Mouse (Mus musculus) kidney, embryonic 16.5 days (tissue): ENCODE results near the gene Lefty2. TPM values are rescaled to one million over a fixed set of nuclear protein-coding genes. Genes with fewer than 3 reads are reported as not detected.

Experiments used
- ATAC-seq: fragments of 200-750 bp; cut with Nextera tagmentation; 2 replicates; pipeline ENCODE4 v1.8.0; 2017; ENCODE audit warnings: moderate TSS enrichment; ENCODE audit not compliant: low FRiP score, low TSS enrichment
- H3K27ac ChIP-seq: fragments of 300-500 bp; sonication (generic); 2 replicates; pipeline ENCODE4 v1.5.1; 2014; ENCODE audit warnings: low read length
- H3K27me3 ChIP-seq: fragments of 300-500 bp; sonication (generic); 2 replicates; pipeline ENCODE4 v1.6.1; 2014; ENCODE audit warnings: low read length, control low read depth, mixed read lengths; ENCODE audit not compliant: insufficient read depth
- H3K36me3 ChIP-seq: fragments of 300-500 bp; sonication (generic); 2 replicates; pipeline ENCODE4 v1.6.1; 2014; ENCODE audit warnings: low read length, control low read depth, mixed read lengths; ENCODE audit not compliant: insufficient read depth
- H3K4me1 ChIP-seq: fragments of 300-500 bp; sonication (generic); 2 replicates; pipeline ENCODE4 v1.6.1; 2014; ENCODE audit warnings: low read length, control low read depth, mixed read lengths; ENCODE audit not compliant: insufficient read depth
- H3K4me2 ChIP-seq: fragments of 300-500 bp; sonication (generic); replicated peaks from 2 replicates; pipeline ENCODE4 v1.6.1; 2014; ENCODE audit warnings: low read depth, low read length
- H3K4me3 ChIP-seq: fragments of 300-500 bp; sonication (generic); 2 replicates; pipeline ENCODE4 v1.5.1; 2014; ENCODE audit warnings: mild to moderate bottlenecking, low read length
- H3K9ac ChIP-seq: fragments of 300-500 bp; sonication (generic); replicated peaks from 2 replicates; pipeline ENCODE4 v1.6.1; 2014; ENCODE audit warnings: low read length
- H3K9me3 ChIP-seq: fragments of 300-500 bp; sonication (generic); 2 replicates; pipeline ENCODE4 v1.6.1; 2016; ENCODE audit warnings: low read length, control low read depth
- WGBS: fragments of 180-500 bp; shearing (Covaris S2); extraction: QIAGEN DNeasy Blood & Tissue Kit; methylation state at CpG from one replicate; pipeline ENCODE4 v1.1.7; 2014; 5-methylcytosine and 5-hydroxymethylcytosine counted together
- polyA plus RNA-seq: library from polyadenylated mRNA; unstranded; fragments of >200 nt; fragmentation: Nextera tagmentation; extraction: Ambion mirVana; gene quantifications from 2 replicates; pipeline ENCODE4 v1.2.1, GENCODE M21; 2015

Lefty2 gene
- polyA plus RNA-seq, 1 experiment from 2014 or later: 0.12 TPM

GRCm38 (mm10) chr1:180870122-180870650 lies 22.7 kb upstream of the Lefty2 start:
- H3K27ac ChIP-seq: no peak overlapping the region
- H3K4me3 ChIP-seq: no peak overlapping the region
- H3K4me1 ChIP-seq: no peaks in the 10 kb centered on the region
- H3K36me3 ChIP-seq: peaks cover 22% of the 10 kb centered on the region
- no peaks in the 10 kb centered on the region for H3K27me3 ChIP-seq
- H3K4me2 ChIP-seq: no peak overlapping the region
- no peaks in the 10 kb centered on the region for H3K9me3 ChIP-seq
- WGBS: 75% methylated on average over 13 of the region's 13 CpGs
- H3K9ac ChIP-seq: no peak overlapping the region
- ATAC-seq: no peak

GRCm38 (mm10) chr1:180873861-180874484 lies 18.9 kb upstream of the Lefty2 start:
- WGBS: 26% methylated on average over 9 of the region's 9 CpGs
- H3K9ac ChIP-seq: no peak overlapping the region
- ATAC-seq: no peak
- no peaks in the 10 kb centered on the region for H3K4me1 ChIP-seq
- H3K27ac ChIP-seq: no peak overlapping the region
- H3K27me3 ChIP-seq: no peaks in the 10 kb centered on the region
- no peak overlapping the region for H3K4me2 ChIP-seq
- H3K9me3 ChIP-seq: no peaks in the 10 kb centered on the region
- H3K4me3 ChIP-seq: no peak overlapping the region
- no peaks in the 10 kb centered on the region for H3K36me3 ChIP-seq

- Histone ChIP-seq H3K4me1 (no peaks in the 10 kb centered on the region), H3K27ac (no peak overlapping the region), H3K4me2 (no peak overlapping the region), H3K9ac (no peak overlapping the region), H3K4me3 (no peak overlapping the region), H3K9me3 (no peaks in the 10 kb centered on the region), H3K36me3 (no peaks in the 10 kb centered on the region), H3K27me3 (no peaks in the 10 kb centered on the region)
- WGBS: 76% methylated on average over 2 of the region's 2 CpGs
- ATAC-seq: no peak
These were observed 18.3 kb upstream of the Lefty2 start for GRCm38 (mm10) chr1:180874615-180875014.

- Histone ChIP-seq H3K27me3 (no peaks in the 10 kb centered on the region), H3K4me2 (no peak overlapping the region), H3K9me3 (no peaks in the 10 kb centered on the region), H3K27ac (no peak overlapping the region), H3K4me1 (no peaks in the 10 kb centered on the region), H3K36me3 (no peaks in the 10 kb centered on the region), H3K4me3 (no peak overlapping the region), H3K9ac (no peak overlapping the region)
- WGBS: 85% methylated on average over 9 of the region's 9 CpGs
- no peak for ATAC-seq
These were observed 17.8 kb upstream of the Lefty2 start for GRCm38 (mm10) chr1:180875126-180875525.

GRCm38 (mm10) chr1:180877466-180877865 lies 15.4 kb upstream of the Lefty2 start:
- no peaks in the 10 kb centered on the region for H3K9me3 ChIP-seq
- no peak overlapping the region for H3K4me2 ChIP-seq
- 77% methylated on average over 4 of the region's 4 CpGs for WGBS
- H3K4me3 ChIP-seq: no peak overlapping the region
- H3K27me3 ChIP-seq: no peaks in the 10 kb centered on the region
- no peak for ATAC-seq
- no peak overlapping the region for H3K27ac ChIP-seq
- no peak overlapping the region for H3K9ac ChIP-seq
- H3K4me1 ChIP-seq: no peaks in the 10 kb centered on the region
- H3K36me3 ChIP-seq: no peaks in the 10 kb centered on the region

- no peaks in the 10 kb centered on the region for H3K36me3 ChIP-seq
- WGBS: 81% methylated on average over 3 of the region's 3 CpGs
- no peak overlapping the region for H3K4me3 ChIP-seq
- H3K4me1 ChIP-seq: 0 out of 2 replicates have a peak, but pooled peaks cover 6% of the 10 kb centered on the region
- ATAC-seq: no peak
- H3K9me3 ChIP-seq: no peaks in the 10 kb centered on the region
- no peak overlapping the region for H3K9ac ChIP-seq
- H3K27ac ChIP-seq: no peak overlapping the region
- H3K27me3 ChIP-seq: no peaks in the 10 kb centered on the region
- H3K4me2 ChIP-seq: no peak overlapping the region
These were observed 11.1 kb upstream of the Lefty2 start for GRCm38 (mm10) chr1:180881768-180882167.

GRCm38 (mm10) chr1:180883731-180884130 lies 9.2 kb upstream of the Lefty2 start:
- Histone ChIP-seq H3K4me3 (no peak overlapping the region), H3K9me3 (no peaks in the 10 kb centered on the region), H3K27ac (no peak overlapping the region), H3K27me3 (no peaks in the 10 kb centered on the region), H3K9ac (no peak overlapping the region), H3K4me1 (peaks cover 13% of the 10 kb centered on the region), H3K4me2 (no peak overlapping the region), H3K36me3 (no peaks in the 10 kb centered on the region)
- ATAC-seq: no peak
- WGBS: 18% methylated on average over 7 of the region's 7 CpGs

GRCm38 (mm10) chr1:180884484-180884883 lies 8.4 kb upstream of the Lefty2 start:
- H3K27me3 ChIP-seq: no peaks in the 10 kb centered on the region
- ATAC-seq: no peak
- no peak overlapping the region for H3K27ac ChIP-seq
- no peaks in the 10 kb centered on the region for H3K36me3 ChIP-seq
- H3K4me2 ChIP-seq: no peak overlapping the region
- no peak overlapping the region for H3K4me3 ChIP-seq
- 71% methylated on average over 9 of the region's 9 CpGs for WGBS
- H3K9me3 ChIP-seq: no peaks in the 10 kb centered on the region
- peaks cover 17% of the 10 kb centered on the region for H3K4me1 ChIP-seq
- H3K9ac ChIP-seq: no peak overlapping the region

GRCm38 (mm10) chr1:180888556-180889042 lies 4.3 kb upstream of the Lefty2 start:
- WGBS: 5% methylated on average over 13 of the region's 13 CpGs
- peak overlapping the region; percentile 31 for H3K9ac ChIP-seq
- no peak overlapping the region for H3K27ac ChIP-seq
- H3K4me3 ChIP-seq: peak overlapping the region; percentile 20
- peak overlapping the region; percentile 41 for H3K4me2 ChIP-seq
- ATAC-seq: peak; percentile 72
- H3K9me3 ChIP-seq: no peaks in the 10 kb centered on the region
- peaks cover 17% of the 10 kb centered on the region for H3K4me1 ChIP-seq
- peaks cover 9% of the 10 kb centered on the region for H3K27me3 ChIP-seq
- H3K36me3 ChIP-seq: no peaks in the 10 kb centered on the region

GRCm38 (mm10) chr1:180889172-180889571 lies 3.7 kb upstream of the Lefty2 start:
- Histone ChIP-seq H3K36me3 (no peaks in the 10 kb centered on the region), H3K9ac (no peak overlapping the region), H3K4me3 (peak overlapping the region; percentile 20; the same call in 1 of the 2 replicates), H3K9me3 (no peaks in the 10 kb centered on the region), H3K4me1 (peaks cover 12% of the 10 kb centered on the region), H3K27ac (no peak overlapping the region), H3K4me2 (peak overlapping the region; percentile 41; the same call in 1 of the 2 replicates), H3K27me3 (peaks cover 14% of the 10 kb centered on the region)
- ATAC-seq: 0 out of 2 replicates have a peak, but pooled peaks have one; percentile 21
- 38% methylated on average over 7 of the region's 7 CpGs for WGBS
